Mouse (Mus musculus): ENCODE measurements around the gene Olfr1176.

Olfr1176 gene

DNA sequence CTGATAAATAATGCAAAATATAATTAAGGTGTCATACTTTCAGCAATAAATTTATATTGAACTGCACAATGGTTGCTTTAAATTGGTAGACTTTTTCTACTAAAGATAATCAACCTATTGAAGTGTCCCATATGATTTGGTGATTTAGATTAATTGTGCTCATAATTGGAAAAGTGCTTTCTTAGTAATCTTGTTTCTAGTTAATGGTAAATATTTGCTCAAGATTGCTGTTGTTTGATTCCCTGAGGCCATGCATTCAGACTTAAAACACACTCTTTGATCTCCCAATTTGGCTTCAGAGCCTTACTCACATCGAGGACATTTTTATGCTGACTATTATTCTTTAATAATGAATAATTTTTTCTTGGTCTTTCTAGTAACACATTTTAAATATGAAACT, at the start of gene Olfr1176:
TSS of gene Olfr1176 (plus strand) at position 301 of the 400 bp plus-strand sequence.
- DNase-seq (ENCODE audit: low spot score in 2 of 2) = no peak

DNA sequence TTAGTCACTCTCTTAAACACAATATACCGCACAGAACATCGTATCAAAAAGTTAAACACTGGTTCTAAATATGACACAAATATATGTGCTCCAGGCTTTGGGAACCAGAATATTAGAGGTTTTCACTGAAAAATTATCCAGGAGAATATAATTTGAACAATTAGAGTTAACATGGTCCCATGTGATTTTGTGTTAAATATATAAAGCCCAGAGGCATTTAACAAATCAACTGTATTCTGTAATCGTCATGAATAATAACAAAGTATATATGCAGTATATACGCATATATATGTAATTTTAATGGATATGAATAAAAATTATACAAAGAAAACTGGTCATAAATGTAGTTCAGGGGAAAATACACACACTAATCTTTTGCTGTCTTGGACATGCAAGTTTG, 21.5 kb upstream of the Olfr1176 start, which contains the start of gene Olfr1174-ps:
TSS of gene Olfr1174-ps (minus strand) at position 101 of the 400 bp plus-strand sequence.
- DNase-seq (ENCODE audit: low spot score in 2 of 2) = no peak

DNA sequence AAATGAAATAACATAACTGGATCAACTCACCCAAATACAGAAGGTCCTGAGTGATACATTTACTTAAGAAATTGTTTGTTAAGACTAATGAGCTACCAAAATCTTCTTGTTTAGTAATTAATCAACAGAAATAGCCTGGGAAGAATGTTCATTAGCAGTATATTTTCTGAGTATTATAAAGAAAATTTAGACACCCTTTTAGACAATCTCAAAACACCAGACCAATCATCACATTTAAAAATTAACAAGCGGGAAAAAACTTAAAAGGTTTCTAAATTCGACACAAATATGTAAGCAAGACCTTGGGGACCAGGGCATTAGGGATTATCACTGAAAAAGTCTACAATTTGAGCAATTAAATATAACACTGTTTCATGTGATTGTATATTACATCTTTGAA, 9.4 kb upstream of the Olfr1176 start, which contains the start of gene Olfr1175-ps:
TSS of gene Olfr1175-ps (minus strand) at position 101 of the 400 bp plus-strand sequence.
- DNase-seq (ENCODE audit: low spot score in 2 of 2) = no peak

DNA sequence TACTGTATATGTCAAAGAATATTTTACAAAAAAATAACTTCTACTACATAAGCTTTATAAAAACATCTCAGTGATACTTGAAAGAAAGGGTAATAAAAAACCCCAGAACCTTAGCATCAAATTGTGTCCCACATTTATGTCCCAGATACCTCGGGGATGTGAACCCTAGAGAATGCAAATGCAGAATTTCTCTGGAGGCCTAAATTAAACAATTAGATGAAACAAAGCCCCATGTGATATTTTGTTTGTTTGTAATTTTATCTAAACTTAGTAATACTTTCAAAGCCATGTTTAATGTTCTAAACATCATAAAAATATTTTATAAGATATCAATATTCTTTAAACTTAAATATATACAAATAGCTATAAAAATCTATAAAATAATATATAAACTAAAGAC, 9.9 kb downstream of the Olfr1176 start, which contains the start of gene Olfr1177-ps:
TSS of gene Olfr1177-ps (minus strand) at position 101 of the 400 bp plus-strand sequence.
- no peak for DNase-seq (ENCODE audit: low spot score in 2 of 2)

DNA sequence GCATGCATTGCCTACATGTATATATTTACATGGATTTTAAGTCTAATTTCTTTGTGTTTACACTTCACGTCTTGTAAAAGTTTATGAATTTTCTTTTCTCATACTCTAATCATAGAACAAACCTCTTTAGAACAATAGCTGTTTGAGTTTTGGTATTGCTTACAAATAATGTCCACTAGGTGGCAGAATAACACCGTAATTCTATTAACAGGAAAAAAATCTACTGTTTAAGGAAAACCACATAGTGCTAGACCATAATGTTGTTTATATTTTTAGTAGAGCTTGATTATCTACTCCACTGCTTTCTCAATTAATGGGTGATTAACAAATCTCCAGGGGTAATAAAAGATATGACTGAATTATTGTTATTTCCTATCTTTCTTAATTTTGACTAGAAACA, 19.8 kb downstream of the Olfr1176 start:
- no peak for DNase-seq (ENCODE audit: low spot score in 2 of 2)

DNA sequence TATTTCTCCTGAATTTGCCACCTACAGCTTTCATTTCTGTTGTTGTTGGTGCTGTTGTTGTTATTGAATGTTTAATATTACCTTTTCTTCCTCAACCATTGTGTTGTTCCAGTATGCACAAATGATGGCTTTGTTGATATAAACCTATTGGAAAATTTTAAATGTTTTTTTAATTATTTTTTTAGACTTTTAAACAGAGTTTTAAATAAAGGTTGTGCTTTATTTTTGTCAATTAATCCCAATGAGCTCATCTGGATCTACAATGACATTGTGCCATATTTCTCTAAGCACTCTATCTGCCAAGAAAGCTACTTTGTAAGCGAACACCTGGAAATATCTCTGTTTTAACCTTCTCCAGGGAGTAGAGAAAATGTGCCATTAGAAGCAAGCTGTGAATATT, 50.2 kb downstream of the Olfr1176 start, which contains the start of gene Olfr1178:
TSS of gene Olfr1178 (plus strand) at position 301 of the 400 bp plus-strand sequence.
- no peak for DNase-seq (ENCODE audit: low spot score in 2 of 2)
